Mouse (Mus musculus) duodenum, adult 2 months (tissue): Measurements from ENCODE around the gene Pou2af1. TPM values are rescaled to one million over a fixed set of nuclear protein-coding genes. Genes with fewer than 3 reads are reported as not detected.

Experiments
- polyA plus RNA-seq: library from polyadenylated mRNA; depleted of rRNA; stranded (reverse); fragments of >200 nt; gene quantifications from 2 replicates; pipeline ENCODE4 v1.2.3, GENCODE M21; 2012; ENCODE audit warnings: low replicate concordance; rRNA removed

Pou2af1 gene
- 22.1 and 23.1 TPM in 2 replicates for polyA plus RNA-seq

DNA sequence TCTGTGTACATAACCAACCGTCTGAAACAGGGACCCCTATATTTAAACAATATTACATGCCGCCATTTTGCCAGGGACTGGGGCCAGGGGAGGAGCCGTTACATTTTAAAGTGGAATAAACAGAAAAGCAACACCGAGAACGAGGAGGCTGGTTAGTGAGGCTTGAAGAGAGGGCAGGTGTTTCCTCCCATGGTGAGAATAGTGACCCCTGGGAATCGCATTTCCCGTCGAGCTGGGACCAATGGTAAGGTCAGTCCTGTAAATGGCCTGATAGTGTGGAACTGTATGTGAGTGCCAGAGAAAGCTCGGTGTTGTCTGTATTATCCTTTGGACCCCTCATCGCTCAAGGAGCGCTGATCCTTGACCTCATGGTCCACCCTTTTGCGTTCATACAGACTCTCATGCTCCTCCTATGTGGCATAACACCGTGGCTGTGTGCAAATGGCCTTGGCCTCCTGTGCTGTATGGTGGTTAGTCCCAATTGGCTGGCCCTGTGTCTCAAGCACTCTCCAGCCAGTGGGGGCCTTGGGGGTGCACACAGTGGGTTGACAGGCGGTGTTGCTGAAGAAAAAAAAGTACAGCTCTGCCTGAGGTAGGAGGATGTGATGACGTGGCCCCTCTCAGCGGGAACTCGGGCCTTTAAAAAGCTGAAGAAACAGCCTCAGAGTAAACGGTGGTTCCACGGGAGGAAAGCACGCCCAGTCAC is at the start of gene Pou2af1:
Gene Pou2af1, plus strand, starts transcription at position 686 of the 706 bp plus-strand sequence.

DNA sequence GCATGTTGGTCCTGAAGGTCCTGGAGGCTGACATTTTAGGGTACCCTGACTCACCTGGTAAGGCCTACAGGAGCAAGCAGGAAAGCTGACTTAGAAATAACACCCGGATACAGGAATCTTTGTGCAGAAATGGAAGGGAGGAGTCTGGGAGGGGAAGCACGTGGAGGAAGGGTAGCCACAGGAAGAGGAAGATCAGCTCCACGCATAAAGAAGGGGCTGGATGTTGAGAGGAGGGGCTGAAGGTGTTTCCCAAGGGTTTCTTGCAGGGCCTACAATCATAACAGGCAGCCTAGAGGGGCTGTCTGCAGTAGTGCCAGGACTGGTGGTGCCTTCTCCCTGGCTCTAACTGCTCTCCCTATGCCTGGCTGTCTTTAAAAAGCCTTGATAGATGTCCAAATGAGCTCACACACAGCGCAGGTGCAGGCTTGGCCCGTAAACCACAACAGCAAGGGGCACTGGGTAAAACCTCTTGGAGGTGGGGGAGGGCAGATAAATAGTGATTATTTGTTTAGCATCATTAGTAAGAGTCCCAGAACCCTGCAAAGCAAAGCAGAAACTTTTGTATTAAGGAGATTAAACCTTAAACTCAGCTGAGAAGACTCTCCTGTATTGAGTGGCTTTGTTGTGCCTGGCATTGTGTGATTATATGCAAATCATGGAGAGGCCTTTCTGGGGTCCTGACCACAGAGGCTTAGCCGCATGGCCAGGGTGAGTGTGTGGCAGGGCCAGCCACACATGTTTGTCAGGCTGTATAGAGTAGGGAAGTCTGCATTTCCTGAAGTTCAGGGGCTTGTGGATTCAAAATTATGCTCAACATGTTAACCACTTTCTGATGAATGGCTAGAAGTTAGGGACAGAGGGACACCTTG is 48.0 kb upstream of the Pou2af1 start, which contains the start of gene Gm32742:
Gene Gm32742, minus strand, starts transcription at position 206 of the 869 bp plus-strand sequence.

DNA sequence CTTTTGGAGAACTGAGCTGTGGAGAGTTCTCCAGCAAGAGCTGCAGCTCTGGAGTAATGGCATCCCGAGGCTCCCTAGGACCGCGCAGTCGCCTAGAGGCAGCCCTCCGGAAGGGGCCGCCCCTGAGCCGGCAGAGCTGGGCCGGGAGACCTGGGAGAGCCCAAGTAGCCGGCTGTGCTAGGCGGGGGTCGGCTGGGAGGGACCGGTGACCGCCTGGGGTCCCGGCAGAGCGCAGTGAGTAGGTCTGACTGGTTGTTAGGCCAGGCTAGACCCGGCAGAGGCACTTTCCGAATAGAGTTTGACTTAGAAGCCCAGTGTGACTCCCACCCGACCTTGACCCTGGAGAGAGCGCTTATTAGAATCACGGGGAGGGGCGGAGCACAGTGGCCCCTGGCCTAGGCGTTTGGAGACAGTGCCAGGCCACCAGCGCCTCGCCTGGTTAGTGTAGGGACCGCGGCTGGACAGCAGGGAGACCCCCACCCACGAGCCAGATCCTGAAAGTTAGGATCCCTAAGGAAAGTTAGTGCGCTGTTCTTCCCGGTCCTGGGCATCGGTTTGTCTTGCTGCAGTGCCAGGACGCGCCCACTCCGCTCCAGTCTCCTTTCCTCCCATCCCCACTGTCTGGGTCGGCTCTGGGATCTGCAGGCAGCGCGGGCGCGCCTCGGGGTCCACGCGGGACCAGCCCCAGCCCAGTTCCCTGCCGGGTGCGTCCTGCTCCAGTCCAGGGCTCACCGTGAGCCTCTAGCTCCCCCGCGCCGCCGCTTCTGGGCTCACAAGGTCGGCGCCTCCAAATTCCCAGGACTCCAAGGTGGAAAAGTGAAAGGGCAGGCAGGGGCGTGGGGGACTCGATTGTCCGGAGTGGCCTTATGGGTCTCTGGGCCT is 65.2 kb downstream of the Pou2af1 start, which contains the start of gene Colca2:
Gene Colca2, minus strand, starts transcription at position 70 of the 882 bp plus-strand sequence.

Other genes starting within 250 kb of the Pou2af1 start
- gene Sik2, start 204.6 kb upstream of the Pou2af1 start, polyA plus RNA-seq = 7.1 TPM in 2 replicates
- gene Btg4, start 152.8 kb upstream of the Pou2af1 start, polyA plus RNA-seq = not detected in 2 replicates
- 0.17 and 0.22 TPM in 2 replicates for gene Layn, start 136.6 kb upstream of the Pou2af1 start, polyA plus RNA-seq
- gene 4833427G06Rik, start 111.6 kb upstream of the Pou2af1 start, polyA plus RNA-seq = not detected in 2 replicates
- 0.25 and 1.5 TPM in 2 replicates for gene Gm32742, start 48.2 kb upstream of the Pou2af1 start, polyA plus RNA-seq
- 2.6 and 4.0 TPM in 2 replicates for gene Colca2, start 64.9 kb downstream of the Pou2af1 start, polyA plus RNA-seq
- 15.7 and 36.3 TPM in 2 replicates for gene 1810046K07Rik, start 115.2 kb downstream of the Pou2af1 start, polyA plus RNA-seq